Mouse (Mus musculus): ENCODE results near the gene Ghrhr.

GRCm38 (mm10) chr6:55332773-55333109, 43.4 kb upstream of the Ghrhr start:
- TF ChIP-seq CTCF (IDR thresholded peaks at IDR 0.05; ENCODE audit: control insufficient read depth, insufficient read depth, low read length), result no peak
- no peak for TF ChIP-seq POLR2A (IDR thresholded peaks at IDR 0.05; ENCODE audit: borderline replicate concordance, control insufficient read depth, low read depth, low read length)

Data from bone marrow, adult 2 months (tissue).